Mouse (Mus musculus) mouse trophoblast stem cell (cell line): ENCODE data around the gene Nudt4.
"Not testable (repeated sequence)": the region's sequence is repeated elsewhere in the genome, so short reads cannot be mapped to it uniquely, and the experiment has no call there.

Source experiments
- in situ Hi-C, 2 experiments: fragments of 300-500 bp; cut with MseI, MboI; formaldehyde crosslinking; loops; 2 replicates in 1 of 2; 3 replicates in 1 of 2; pipeline ENCODE4 v1.15.1; 2025

The Nudt4 gene

DNA sequence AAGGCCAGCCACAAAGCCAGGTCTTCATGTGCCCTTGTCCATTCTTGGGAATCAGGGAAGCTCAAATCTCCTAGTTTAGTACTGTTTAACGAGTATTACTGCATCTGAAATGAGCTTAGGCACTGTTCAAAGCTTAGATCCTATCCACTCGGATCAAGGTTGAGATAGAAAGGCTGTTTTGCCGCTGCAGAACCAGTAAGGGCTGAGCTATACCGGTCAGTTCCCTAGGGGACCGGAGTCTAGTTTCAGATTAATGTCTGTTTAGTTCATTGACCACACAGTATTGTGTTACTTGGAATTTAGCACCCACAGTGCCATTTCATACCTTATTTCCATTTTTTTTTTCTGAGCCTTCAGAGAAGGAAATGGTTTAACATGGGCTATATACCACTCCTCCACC is 3.6 kb upstream of the Nudt4 start:
- in situ Hi-C loops, result loop anchor here (25.0 kb wide), 1 partner anchor 470 kb away; no protein-coding TSS in a partner anchor

DNA sequence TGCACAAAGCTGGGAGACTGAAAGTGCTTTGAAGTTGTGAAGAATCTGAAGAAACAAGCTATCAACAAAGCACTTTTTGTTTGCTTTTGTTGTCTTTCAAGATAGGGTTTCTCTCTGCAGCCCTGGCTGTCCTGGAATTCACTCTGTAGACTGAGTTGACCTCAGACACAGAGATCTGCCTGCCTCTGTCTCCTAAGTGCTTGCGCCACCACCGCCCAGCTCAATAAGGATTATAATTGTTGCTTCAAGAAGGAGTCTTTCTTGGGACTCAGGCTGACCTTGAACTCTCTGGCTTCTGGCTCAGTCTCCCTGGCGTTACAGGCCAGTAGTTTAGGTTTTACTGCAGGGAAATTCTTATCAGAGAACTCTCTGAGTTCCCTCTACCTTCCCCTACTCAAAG is 2.8 kb upstream of the Nudt4 start:
- in situ Hi-C loops, result loop anchor here (25.0 kb wide), 1 partner anchor 471 kb away; no protein-coding TSS in a partner anchor

DNA sequence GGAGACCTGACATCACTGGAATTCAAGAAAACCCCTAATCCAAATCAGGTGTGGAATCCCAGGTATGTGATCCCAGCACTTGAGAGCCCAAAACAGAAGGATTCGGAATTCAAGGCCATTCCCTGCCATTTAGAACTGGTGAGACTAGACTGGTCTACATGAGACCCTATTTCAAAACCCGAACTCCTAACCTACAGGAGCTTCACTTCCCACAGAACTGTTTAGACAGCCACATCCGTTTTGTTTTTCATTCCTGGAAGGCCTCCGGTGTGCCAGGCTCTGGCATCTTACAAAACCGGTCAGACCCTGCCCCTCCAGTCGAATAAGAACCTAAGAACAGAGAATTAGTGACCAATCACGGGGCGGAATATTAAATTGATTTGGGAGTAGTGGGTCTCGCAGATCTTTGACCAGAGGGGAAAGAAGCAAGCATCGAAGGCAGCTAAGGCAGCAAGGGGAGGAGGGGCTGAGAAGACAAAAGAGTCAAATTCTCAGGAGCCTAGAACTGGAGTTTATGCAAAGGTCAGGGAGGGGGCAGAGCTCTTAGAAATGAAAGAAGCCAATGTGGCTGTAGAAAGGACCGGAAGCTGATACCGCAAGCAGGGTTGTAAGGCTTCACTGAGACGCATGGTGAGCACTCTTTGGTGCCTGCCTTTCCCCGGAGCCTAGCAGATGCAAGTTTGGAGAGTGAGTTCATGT is 1.4 kb upstream of the Nudt4 start:
- in situ Hi-C loops, result loop anchor here (25.0 kb wide), 1 partner anchor 472 kb away; no protein-coding TSS in a partner anchor

DNA sequence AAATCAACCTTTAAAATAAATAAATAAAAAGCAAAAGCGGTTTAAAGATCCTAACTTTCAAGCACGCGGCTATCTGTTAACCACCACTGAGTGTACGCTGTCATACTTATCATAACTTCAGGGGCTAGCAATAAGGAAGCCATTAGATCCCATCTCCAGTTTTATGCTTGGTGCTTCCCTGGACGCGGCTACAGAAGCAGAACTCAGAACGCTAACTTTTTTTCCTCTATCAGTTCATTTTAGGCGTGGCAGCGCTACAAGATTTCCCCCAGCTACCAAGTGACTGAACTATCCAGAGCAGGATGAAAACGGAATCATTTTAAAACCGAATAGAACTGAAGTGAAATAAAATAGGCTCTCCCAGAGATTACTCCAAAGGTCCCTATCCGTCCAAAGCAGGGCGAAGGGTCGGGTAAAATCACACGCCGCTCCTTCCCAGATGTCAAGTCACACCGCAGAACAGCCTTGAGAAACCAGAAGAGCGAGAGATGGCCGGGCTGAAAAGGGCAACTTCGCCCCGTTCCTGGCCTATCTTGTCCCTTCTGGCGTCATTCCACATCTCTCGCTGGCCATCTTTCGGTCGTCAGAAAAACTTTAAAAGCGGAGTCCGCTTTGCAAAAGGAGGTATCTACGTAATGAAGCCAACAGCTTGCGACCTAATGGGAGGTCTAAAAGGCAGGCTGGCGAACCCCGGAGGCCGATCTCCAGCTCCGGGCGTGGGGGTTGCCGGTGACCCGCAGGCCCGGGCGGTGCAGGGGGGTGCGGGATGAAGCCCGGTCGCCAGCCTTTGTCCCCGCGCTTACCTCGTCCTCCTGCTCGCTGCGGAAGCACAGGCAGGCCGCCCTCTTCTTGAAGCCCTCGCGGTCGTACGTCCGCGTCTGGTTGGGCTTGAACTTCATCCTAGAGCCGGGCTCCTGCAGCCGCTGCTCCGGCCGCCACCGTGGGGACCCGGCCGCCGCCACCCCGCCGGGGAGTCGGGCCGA is 796 bp downstream of the Nudt4 start:
- in situ Hi-C loops, result loop anchor here (25.0 kb wide), 1 partner anchor 474 kb away; no protein-coding TSS in a partner anchor

DNA sequence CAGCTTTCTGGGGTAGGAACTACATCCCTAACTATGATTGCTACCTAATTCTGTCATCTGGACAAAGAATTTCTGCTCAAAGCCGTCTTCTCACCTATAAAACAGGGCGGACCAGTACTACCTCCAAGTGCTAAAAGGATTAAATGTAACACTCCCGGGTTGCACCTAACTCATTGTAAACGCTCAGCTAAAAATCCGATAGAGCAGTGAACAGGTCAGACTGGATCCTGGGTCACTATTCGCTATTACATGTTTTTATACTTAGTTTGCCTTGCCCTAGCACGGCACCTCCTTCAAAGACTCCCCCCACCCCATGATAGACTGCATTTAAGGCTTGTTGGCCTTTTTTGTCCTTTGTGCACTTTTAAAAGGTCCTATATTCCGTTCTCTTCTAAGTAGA is 1.6 kb downstream of the Nudt4 start:
- in situ Hi-C loops, result loop anchor here (25.0 kb wide), 1 partner anchor 475 kb away; no protein-coding TSS in a partner anchor

DNA sequence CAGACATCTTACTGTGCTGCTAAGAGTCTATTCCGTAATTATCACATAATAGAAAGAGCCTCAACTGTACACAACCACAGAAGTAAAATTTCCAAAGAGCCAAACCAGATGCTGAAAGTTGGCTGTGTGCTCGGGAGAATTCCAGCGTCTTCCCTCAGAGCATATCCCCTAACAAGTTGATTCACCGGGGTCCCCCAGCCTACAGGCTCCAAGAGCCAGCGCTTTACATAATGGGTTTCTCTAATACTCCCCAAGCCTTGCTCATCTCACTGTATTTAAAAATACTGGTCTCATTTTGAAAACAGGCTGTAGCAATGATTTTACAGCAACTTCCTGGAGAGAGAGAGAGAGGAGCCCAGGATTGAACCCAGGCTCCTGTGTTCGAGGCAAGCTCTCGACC is 2.3 kb downstream of the Nudt4 start:
- in situ Hi-C loops, result loop anchor here (25.0 kb wide), 1 partner anchor 476 kb away; no protein-coding TSS in a partner anchor

DNA sequence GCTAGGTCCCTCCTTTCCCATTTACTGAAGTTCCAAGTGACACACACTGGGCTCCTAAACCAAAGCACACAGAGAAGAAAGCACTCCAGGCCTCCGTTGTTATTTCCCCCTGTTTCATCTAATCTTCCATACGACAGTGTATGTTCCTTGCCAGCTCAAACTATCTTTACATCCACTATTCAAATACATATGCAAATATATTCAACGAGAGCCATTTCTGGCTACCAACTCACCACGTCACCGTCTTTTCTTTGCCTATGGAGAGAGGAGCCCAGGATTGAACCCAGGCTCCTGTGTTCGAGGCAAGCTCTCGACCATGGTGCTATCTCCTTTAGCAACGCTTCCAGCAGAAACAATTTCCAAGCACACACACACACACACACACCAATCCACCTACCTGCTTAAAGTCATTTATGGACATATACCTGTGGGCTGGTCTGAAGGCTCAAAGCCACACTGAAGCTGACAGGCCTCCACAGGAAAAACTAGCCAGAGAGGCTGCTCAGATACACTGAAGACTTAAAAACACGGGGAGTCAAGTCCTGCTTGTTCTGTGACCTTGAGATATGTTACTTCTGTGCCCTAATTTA is 3.5 kb downstream of the Nudt4 start:
- in situ Hi-C loops, result loop anchor here (25.0 kb wide), 1 partner anchor 477 kb away; no protein-coding TSS in a partner anchor

DNA sequence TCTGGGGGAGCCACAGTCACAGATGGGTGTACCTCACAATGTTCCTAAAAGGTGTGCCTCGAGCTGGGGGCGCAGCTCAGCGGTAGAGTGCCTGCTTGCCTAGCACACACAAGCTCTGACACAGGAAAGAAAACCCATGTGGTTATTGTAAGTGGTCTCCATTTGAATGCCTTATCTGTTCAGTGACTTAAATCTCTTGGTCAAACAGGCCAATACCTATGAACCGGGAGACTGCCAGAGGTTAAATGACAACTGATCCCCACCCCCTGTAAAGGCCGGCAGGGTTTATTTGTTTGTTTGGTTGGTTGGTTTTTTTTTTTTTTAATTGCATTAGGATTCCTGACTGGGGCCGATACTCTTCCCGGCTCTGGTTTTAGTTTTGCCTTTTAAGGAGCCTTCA is 4.5 kb downstream of the Nudt4 start:
- in situ Hi-C loops, result loop anchor here (10.0 to 25.0 kb wide), 3 partner anchors 295 to 478 kb away; no protein-coding TSS in a partner anchor

DNA sequence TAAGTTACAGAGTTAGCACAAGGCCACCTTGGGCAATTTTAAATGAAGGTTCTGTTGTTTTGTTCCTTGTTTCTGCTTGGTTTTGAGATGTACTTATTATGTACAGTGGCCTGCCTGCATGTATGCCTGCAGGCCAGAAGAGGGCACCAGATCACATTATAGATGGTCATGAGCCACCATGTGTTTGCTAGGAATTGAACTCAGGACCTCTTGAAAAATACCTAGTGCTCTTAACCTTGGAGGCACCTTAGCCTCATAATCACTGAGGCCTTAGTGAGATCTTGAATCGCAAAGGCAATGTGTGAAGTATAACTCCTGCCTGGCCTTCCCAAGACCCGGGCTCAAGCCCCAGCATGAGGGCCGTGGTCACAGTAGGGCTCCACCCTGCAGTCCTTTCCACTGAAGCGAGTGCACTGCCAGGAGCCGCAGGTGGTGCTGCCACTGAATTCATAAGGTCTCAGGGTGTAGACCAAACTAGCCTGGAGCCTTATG is 6.6 kb downstream of the Nudt4 start:
- in situ Hi-C loops, result loop anchor here (10.0 to 25.0 kb wide), 3 partner anchors 297 to 480 kb away; no protein-coding TSS in a partner anchor

DNA sequence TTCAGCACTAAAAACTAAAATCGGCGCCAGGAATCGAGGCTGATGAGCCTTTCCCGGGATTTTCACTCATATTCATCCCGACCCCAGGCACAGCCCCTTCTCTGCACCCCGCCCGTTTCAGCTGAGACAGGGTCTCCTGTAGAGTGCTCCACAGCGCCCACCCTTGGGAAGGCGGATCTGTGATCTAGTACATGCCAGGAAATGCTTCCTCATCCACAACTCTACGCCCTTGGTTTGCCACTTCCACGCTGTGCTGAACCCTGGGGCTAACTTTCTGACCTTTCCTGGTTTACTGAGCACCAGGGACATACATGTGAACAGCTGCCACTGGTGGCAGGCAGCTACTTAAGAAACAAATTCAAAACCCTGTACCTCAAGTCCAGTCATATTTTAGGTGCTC is 8.1 kb downstream of the Nudt4 start:
- in situ Hi-C loops, result loop anchor here (10.0 to 25.0 kb wide), 3 partner anchors 299 to 481 kb away; no protein-coding TSS in a partner anchor

DNA sequence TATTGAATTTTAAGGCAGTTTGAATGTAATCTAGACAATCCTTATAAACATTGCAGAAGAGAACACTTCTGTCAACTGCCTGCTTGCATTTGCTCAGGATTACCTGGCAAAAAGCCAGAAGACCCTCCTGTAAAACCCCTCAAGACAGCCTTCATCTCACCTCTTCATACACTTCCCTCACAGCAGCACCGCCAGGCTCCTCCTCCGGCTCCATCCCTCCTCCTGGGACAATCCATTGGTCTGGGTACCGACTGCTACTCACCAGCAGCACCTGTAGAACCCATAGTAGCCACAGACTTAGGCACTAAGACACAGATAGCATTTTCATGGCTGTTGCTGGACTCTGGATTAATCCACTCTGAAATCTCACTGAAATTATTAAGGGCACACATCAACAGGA is 11.6 kb downstream of the Nudt4 start:
- in situ Hi-C loops, result loop anchor here (5.0 to 25.0 kb wide), 5 partner anchors 302 to 485 kb away; no protein-coding TSS in a partner anchor

DNA sequence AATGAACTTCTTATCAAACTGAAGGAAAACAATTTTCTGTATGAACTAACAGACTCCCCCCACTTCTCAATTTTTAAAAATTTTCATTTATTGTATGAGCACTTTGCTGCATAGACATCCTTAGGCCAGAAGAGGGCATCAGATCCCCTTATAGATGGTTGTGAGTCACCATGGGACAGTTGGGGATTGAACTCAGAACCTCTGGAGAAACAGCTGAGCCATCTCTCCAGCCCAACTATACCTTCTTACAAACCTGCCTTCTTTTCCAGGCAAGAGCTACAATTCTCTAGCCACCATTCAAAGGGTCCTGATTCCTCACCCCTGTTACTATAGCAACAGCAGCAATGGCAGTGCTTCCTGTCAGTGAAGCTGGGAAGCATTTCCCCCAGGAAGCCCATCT is 12.2 kb downstream of the Nudt4 start:
- in situ Hi-C loops, result loop anchor here (5.0 to 25.0 kb wide), 5 partner anchors 303 to 486 kb away; no protein-coding TSS in a partner anchor

DNA sequence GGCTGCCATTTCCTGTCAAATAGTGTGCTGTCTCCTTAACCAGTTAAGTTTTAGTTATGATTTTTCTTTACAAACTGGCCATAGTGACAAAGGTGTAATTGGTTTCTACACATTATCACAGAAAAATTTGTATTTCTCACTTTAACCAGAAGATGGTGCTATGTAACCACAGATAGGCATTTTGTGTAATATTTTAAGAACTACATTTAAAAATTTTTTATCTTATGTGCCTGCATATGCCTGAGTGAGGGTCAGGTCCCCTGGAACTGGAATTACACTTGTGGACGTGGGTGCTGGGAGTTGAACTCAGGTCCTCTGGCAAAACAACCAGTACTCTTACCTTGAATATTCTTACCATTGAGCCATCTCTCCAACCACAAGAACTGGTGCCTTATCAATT is 13.4 kb downstream of the Nudt4 start:
- in situ Hi-C loops, result loop anchor here (5.0 to 25.0 kb wide), 5 partner anchors 304 to 487 kb away; no protein-coding TSS in a partner anchor

DNA sequence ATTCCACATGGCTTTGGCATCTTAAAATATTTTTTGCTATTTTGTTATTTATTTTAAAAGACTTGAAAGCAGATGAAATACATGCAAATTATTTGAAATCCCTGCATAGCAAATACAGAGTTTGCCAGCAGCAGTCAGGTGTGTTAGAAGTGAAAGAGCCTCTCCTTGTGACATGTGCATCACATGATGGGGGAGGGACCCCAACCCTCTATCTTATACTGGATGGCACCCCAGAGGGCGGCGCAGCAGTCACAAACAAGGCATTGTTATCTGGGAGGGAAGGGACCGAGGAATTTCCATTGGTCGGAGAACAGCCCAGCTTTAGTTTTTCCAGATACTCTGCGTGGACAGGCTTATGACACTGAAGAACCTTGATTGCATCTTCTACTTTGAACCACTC is 14.9 kb downstream of the Nudt4 start:
- in situ Hi-C loops, result not testable (repeated sequence)

DNA sequence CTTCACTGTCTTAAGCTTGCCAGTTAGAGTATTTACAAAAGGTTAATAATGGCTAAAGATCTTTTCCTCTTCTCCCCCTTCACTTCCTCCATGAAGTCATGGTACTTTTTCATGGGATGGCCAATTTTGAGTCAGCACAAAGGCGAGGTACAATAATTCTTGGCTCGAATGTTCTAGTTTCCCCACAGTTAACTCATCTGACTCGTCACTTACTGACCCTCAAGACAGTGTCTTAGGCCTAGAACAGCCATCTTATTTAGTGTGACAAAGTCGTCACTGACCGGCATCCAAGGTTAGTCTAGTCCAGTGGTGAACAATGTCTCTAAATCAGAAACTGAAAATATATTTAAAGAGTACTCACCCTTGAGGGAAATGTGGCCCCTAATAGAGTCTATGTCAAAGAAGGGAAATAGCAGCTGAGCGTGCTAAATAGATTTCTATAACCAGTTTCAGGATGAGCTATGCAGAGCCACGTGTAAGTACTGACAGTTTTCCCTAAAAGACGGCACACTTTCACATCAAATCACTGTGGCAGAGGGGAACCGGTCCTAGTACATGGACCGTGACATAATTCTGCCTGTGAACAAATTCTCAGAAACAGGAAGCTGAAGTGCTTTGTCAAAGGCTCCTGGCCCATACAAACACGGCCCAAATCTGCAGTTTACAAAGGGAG is 15.7 kb downstream of the Nudt4 start:
- in situ Hi-C loops, result no loop called here

DNA sequence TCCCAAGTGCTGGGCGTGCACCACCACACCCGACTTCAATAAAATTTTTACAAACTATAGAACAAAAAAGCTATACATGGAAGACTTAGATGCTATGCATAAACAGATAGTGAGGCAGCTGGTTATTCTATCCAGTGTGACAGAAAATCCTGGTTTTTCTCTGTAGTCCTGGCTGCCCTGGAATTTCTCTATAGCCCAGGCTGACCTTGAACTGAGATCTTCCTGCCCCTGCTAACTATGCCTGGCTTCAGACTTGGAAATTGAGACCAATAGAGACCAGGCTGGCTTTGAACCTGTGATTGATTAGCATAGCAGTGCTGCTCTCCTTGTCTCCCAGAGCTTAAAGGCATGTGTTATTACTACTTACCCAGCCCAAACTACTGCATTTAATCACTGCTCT is 17.8 kb downstream of the Nudt4 start:
- in situ Hi-C loops, result no loop called here

DNA sequence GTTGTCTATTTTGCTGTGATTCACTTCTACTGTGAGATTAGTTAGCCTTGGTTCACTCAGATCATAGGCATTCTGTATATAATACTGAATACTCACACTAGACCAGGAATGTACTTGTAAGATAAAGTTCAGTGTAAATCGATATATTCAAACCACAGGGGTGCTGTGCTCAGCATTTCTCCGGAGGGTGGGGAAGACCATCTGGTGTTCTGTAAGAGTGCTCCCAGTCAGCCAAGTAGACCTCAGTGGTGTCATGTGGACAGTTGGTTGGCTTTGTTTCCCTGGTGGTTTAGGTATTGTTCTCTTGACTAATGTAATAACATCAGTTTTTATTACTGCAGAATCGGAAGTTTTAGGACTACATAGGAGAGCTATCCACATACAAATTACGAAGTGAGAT is 18.9 kb downstream of the Nudt4 start:
- in situ Hi-C loops, result no loop called here

DNA sequence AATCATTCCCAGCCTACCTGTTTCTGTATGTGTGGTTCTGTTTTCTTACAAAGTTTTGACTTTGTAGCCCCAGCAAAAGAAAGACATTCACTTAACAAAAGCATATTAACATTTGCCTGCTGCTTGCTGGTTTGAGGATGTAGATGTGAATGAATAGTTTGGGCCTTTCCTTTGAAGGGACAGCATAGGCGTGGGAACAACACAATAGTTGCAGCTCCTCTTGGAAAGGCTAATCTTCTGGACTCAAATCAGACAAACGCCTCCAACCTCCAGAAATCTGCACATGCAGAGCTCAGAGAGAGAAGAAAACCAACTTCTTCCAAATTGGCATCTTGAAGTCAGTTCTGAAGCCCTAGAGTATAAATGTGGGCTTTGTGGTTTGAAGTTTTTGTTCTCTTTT is 19.3 kb downstream of the Nudt4 start:
- in situ Hi-C loops, result no loop called here

DNA sequence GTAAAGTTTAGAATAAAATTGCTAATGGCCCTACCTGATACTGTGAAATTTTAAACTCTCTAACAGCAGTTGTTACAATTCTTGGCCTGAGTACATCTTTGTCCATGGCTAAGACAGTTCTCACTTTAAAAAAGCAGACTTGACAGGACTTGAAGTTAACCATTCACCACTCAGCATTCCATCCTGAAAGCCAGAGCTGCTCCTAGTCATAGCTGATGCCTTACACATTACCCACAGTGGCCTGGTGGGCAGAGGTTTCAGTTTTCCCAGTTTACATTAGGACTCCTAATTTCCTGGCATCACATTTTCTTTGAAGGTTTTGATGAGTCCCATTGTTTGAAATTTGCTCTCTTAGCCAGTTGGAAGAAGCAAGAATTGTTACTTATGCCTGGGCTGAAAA is 19.9 kb downstream of the Nudt4 start:
- in situ Hi-C loops, result no loop called here

DNA sequence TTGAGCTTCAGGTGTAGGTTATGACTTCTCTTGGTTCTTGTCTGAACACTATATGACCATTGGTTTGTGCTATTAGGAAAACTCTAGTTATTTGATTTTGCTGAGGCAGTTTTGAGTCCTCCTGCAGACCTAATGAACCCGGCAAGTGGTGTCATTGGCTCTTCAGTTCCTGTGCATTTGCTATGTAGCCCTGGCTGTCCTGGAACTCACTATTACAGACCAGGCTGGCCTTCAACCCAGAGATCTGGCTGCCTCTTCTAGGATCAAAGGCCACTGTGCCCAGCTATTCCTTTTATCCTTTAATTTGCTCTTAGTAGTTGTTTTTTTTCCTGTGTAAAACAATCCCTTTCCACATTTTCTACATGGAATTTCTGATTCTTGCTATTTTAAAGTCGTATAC is 20.6 kb downstream of the Nudt4 start:
- in situ Hi-C loops, result no loop called here

DNA sequence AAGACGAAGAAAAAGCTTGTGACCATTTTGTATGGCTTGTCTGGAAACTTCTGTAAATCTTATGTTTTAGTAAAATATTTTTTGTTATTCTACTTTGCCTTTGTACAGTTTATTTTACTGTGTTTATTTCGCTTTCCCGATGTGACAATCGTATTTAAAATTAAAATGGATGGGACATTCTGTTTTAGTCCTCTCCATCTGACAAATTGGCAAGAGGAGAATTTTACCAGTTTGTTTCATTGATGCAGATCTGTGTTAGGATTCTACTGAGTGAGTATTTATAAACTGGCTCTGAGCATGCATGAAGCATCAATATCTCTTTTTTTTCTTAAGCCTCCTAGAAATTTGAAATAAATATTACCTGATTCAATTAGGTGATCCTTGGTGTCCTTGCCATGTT is 21.0 kb downstream of the Nudt4 start:
- in situ Hi-C loops, result no loop called here
